Mouse (Mus musculus) MEL (cell line): ENCODE results near the gene Plbd2. TPM values are rescaled to one million over a fixed set of nuclear protein-coding genes. Genes with fewer than 3 reads are reported as not detected.

Experiments used
- DNase-seq: peaks from one replicate; pipeline ENCODE4 v3.0.0; 2011; ENCODE audit warnings: low read depth, low spot score
- H3K27ac ChIP-seq: 2 replicates; pipeline ENCODE4 v1.5.1; 2012; ENCODE audit warnings: low read depth, mild to moderate bottlenecking, control low read depth, low read length, moderate library complexity; ENCODE audit not compliant: control insufficient read depth
- H3K27me3 ChIP-seq, 2 experiments: fragments of 150-350 bp in 1 of 2; sonication (generic) in 1 of 2; 2 replicates each; pipeline ENCODE4 v1.6.1; 2012; ENCODE audit warnings: low read length in 2 of 2, mild to moderate bottlenecking in 2 of 2, improper control_type of control experiment in 1 of 2, moderate library complexity in 1 of 2; ENCODE audit not compliant: insufficient read depth in 2 of 2, control insufficient read depth in 1 of 2
- H3K36me3 ChIP-seq, 2 experiments: 2 replicates each; pipeline ENCODE4 v1.6.1; 2012 to 2014; ENCODE audit warnings: low read length in 2 of 2, improper control_type of control experiment in 1 of 2, inconsistent platforms in 1 of 2, mild to moderate bottlenecking in 1 of 2; ENCODE audit not compliant: insufficient read depth in 2 of 2, control insufficient read depth in 1 of 2
- H3K4me1 ChIP-seq, 2 experiments: fragments of 150-350 bp in 1 of 2; sonication (generic) in 1 of 2; 2 replicates each; pipeline ENCODE4 v1.6.1; 2012; ENCODE audit warnings: low read length in 2 of 2, improper control_type of control experiment in 1 of 2, mild to moderate bottlenecking in 1 of 2; ENCODE audit not compliant: insufficient read depth in 2 of 2, control insufficient read depth in 1 of 2
- H3K4me3 ChIP-seq, 2 experiments: fragments of 150-350 bp in 1 of 2; sonication (generic) in 1 of 2; 2 replicates each; pipeline ENCODE4 v1.5.1; 2012; ENCODE audit warnings: low read depth in 2 of 2, low read length in 2 of 2, mild to moderate bottlenecking in 2 of 2, moderate library complexity in 2 of 2, control low read depth in 1 of 2, improper control_type of control experiment in 1 of 2; ENCODE audit not compliant: control insufficient read depth in 1 of 2, insufficient read depth in 1 of 2
- H3K79me2 ChIP-seq: 2 replicates; pipeline ENCODE4 v1.6.1; 2012; ENCODE audit warnings: mild to moderate bottlenecking, low read length, moderate library complexity; ENCODE audit not compliant: control insufficient read depth, poor library complexity, insufficient read depth
- H3K9ac ChIP-seq: 2 replicates; pipeline ENCODE4 v1.6.1; 2012; ENCODE audit warnings: low read depth, mild to moderate bottlenecking, control low read depth, low read length, moderate library complexity; ENCODE audit not compliant: control insufficient read depth, poor library complexity, severe bottlenecking
- H3K9me3 ChIP-seq: fragments of 150-350 bp; sonication (generic); replicated peaks from 2 replicates; pipeline ENCODE4 v1.6.1; 2012; ENCODE audit warnings: mild to moderate bottlenecking, low read length, improper control_type of control experiment, moderate library complexity; ENCODE audit not compliant: insufficient read depth
- CHD1 ChIP-seq: IDR thresholded peaks from 2 replicates; pipeline ENCODE4 v1.6.1; 2012; ENCODE audit warnings: low read depth, mild to moderate bottlenecking, inconsistent platforms, low read length, improper control_type of control experiment
- CHD2 ChIP-seq: IDR thresholded peaks from 2 replicates; pipeline ENCODE4 v1.6.1; 2011; ENCODE audit warnings: low read length, improper control_type of control experiment
- CTCF ChIP-seq, 3 experiments: IDR thresholded peaks in 2 of 3; conservative IDR thresholded peaks in 1 of 3; 2 replicates each; pipeline ENCODE4 v1.5.1; 2011 to 2012; ENCODE audit warnings: low read length in 3 of 3, low read depth in 2 of 3, mild to moderate bottlenecking in 2 of 3, improper control_type of control experiment in 1 of 3, inconsistent platforms in 1 of 3, mixed read lengths in 1 of 3, moderate library complexity in 1 of 3; ENCODE audit not compliant: control insufficient read depth in 1 of 3, insufficient read depth in 1 of 3, poor library complexity in 1 of 3, severe bottlenecking in 1 of 3
- E2F4 ChIP-seq: IDR thresholded peaks from 2 replicates; pipeline ENCODE4 v1.6.1; 2011; ENCODE audit warnings: low read depth, low read length, improper control_type of control experiment, borderline replicate concordance
- ETS1 ChIP-seq: IDR thresholded peaks from 2 replicates; pipeline ENCODE4 v1.6.1; 2012; ENCODE audit warnings: low read depth, mild to moderate bottlenecking, inconsistent platforms, low read length, improper control_type of control experiment, moderate library complexity
- GABPA ChIP-seq: IDR thresholded peaks from 2 replicates; pipeline ENCODE4 v1.6.1; 2012; ENCODE audit warnings: low read depth, mild to moderate bottlenecking, inconsistent platforms, low read length, improper control_type of control experiment, moderate library complexity
- JUND ChIP-seq: IDR thresholded peaks from 2 replicates; pipeline ENCODE4 v1.6.1; 2011; ENCODE audit warnings: low read depth, mild to moderate bottlenecking, improper control_type of control experiment, low read length
- KAT2A ChIP-seq: conservative IDR thresholded peaks from 2 replicates; pipeline ENCODE4 v1.6.1; 2012; ENCODE audit warnings: low read depth, low read length, improper control_type of control experiment, inconsistent platforms
- MXI1 ChIP-seq: IDR thresholded peaks from 2 replicates; pipeline ENCODE4 v1.6.1; 2011; ENCODE audit warnings: mild to moderate bottlenecking, low read depth, low read length, improper control_type of control experiment
- NELFE ChIP-seq: IDR thresholded peaks from 2 replicates; pipeline ENCODE4 v1.6.1; 2011; ENCODE audit warnings: low read depth, low read length, improper control_type of control experiment
- NRF1 ChIP-seq: IDR thresholded peaks from 2 replicates; pipeline ENCODE4 v1.6.1; 2014; ENCODE audit warnings: low read depth, mild to moderate bottlenecking, inconsistent platforms, low read length, improper control_type of control experiment, moderate library complexity; ENCODE audit not compliant: poor library complexity, insufficient read depth, severe bottlenecking
- POLR2AphosphoS2 ChIP-seq: IDR thresholded peaks from 2 replicates; pipeline ENCODE4 v1.6.1; 2011; ENCODE audit warnings: low read length, improper control_type of control experiment
- RAD21 ChIP-seq: IDR thresholded peaks from 2 replicates; pipeline ENCODE4 v1.6.1; 2011; ENCODE audit warnings: mild to moderate bottlenecking, low read depth, low read length, improper control_type of control experiment
- SIN3A ChIP-seq: IDR thresholded peaks from 2 replicates; pipeline ENCODE4 v1.6.1; 2012; ENCODE audit warnings: low read length, improper control_type of control experiment, inconsistent platforms
- TAL1 ChIP-seq: IDR thresholded peaks from 2 replicates; pipeline ENCODE4 v1.6.1; 2012; ENCODE audit warnings: mild to moderate bottlenecking, inconsistent platforms, low read length, moderate library complexity, mixed read lengths
- TBP ChIP-seq: IDR thresholded peaks from 2 replicates; pipeline ENCODE4 v1.8.0; 2011; ENCODE audit warnings: low read depth, low read length, improper control_type of control experiment
- TCF12 ChIP-seq: IDR thresholded peaks from 2 replicates; pipeline ENCODE4 v1.6.1; 2014; ENCODE audit warnings: low read depth, mild to moderate bottlenecking, inconsistent platforms, low read length, improper control_type of control experiment, moderate library complexity
- UBTF ChIP-seq: IDR thresholded peaks from 2 replicates; pipeline ENCODE4 v1.6.1; 2012; ENCODE audit warnings: low read depth, mild to moderate bottlenecking, inconsistent platforms, low read length, improper control_type of control experiment, moderate library complexity, borderline replicate concordance; ENCODE audit not compliant: insufficient read depth
- USF2 ChIP-seq, 2 experiments: IDR thresholded peaks; 2 replicates each; pipeline ENCODE4 v1.6.1; 2011 to 2012; ENCODE audit warnings: improper control_type of control experiment in 2 of 2, low read length in 2 of 2, borderline replicate concordance in 1 of 2, inconsistent platforms in 1 of 2, low read depth in 1 of 2, mild to moderate bottlenecking in 1 of 2; ENCODE audit not compliant: insufficient read depth in 1 of 2
- ZC3H11A ChIP-seq: IDR thresholded peaks from 2 replicates; pipeline ENCODE4 v1.6.1; 2012; ENCODE audit warnings: low read depth, mild to moderate bottlenecking, inconsistent platforms, low read length, improper control_type of control experiment
- ZNF384 ChIP-seq: IDR thresholded peaks from 2 replicates; pipeline ENCODE4 v1.6.1; 2012; ENCODE audit warnings: low read depth, mild to moderate bottlenecking, inconsistent platforms, low read length, improper control_type of control experiment
- polyA plus RNA-seq, 2 experiments: library from polyadenylated mRNA; stranded (reverse) in 1 of 2; unstranded in 1 of 2; fragments of >175 nt in 1 of 2; fragments of >200 nt in 1 of 2; gene quantifications; 2 replicates each; pipeline versions ENCODE4 v1.2.1 to v1.2.4; 2012; ENCODE audit warnings: low replicate concordance in 2 of 2, low read depth in 1 of 2; ENCODE audit not compliant: insufficient read length in 2 of 2, insufficient read depth in 1 of 2, missing spikeins in 1 of 2
- total RNA-seq: library from RNA; depleted of rRNA; stranded (reverse); fragments of 300-350 nt; gene quantifications from 2 replicates; pipeline ENCODE4 v1.2.3, GENCODE M21; 2012

The Plbd2 gene
- total and polyA plus RNA-seq, 3 experiments, result 10.1 to 30.5 TPM; not detected in 1

DNA sequence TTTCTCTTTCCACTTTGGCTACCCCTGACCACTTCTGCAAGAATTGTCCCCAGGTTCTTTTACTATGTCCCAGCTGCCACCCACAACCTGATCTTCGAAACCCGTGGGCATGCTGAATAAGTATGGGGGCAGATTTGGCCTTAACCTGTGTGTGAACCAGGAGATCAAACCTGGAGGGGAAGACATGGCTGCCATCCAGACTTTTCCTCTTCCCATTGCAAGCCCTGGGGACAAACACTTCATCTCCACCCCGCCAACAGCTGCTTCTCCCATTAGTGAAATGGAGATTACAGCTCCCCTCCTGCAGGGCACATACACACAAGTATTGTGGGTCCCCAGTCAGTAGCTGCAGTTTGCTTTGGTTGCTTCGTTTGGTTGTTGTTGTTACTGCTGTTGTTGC lies 3.9 kb upstream of the Plbd2 start:
- TF ChIP-seq CHD1, result no peak
- no peak for TF ChIP-seq TAL1
- no peak for TF ChIP-seq TCF12
- TF ChIP-seq RAD21, result no peak
- no peak for TF ChIP-seq CHD2
- no peak for TF ChIP-seq NELFE
- TF ChIP-seq TBP, result no peak
- TF ChIP-seq MXI1, result no peak
- TF ChIP-seq CTCF (IDR thresholded peaks at IDR 0.05 in 2 of 3, conservative IDR thresholded peaks at IDR 0.05 in 1 of 3; ENCODE audit: control insufficient read depth in 1 of 3, insufficient read depth in 1 of 3, low read depth in 2 of 3, low read length in 3 of 3, poor library complexity in 1 of 3, severe bottlenecking in 1 of 3), result no peak
- no peak for TF ChIP-seq JUND
- no peak for TF ChIP-seq UBTF
- no peak for TF ChIP-seq SIN3A
- TF ChIP-seq ZNF384, result no peak
- no peak for TF ChIP-seq ETS1
- TF ChIP-seq NRF1, result no peak
- no peak for TF ChIP-seq POLR2AphosphoS2
- no peak for TF ChIP-seq KAT2A
- no peak for TF ChIP-seq USF2 (IDR thresholded peaks at IDR 0.05; ENCODE audit: borderline replicate concordance in 1 of 2, insufficient read depth in 1 of 2, low read depth in 1 of 2, low read length in 2 of 2)
- TF ChIP-seq E2F4, result no peak
- no peak for TF ChIP-seq GABPA
- no peak overlapping the region for H3K27ac ChIP-seq
- no peaks in the 10 kb centered on the region for H3K9me3 ChIP-seq
- H3K79me2 ChIP-seq, result peaks cover 10% of the 10 kb centered on the region
- H3K4me3 ChIP-seq, result no peak overlapping the region
- H3K4me1 ChIP-seq, result peaks cover 0 to 13% of the 10 kb centered on the region in 2 experiments
- peaks cover 0 to 5% of the 10 kb centered on the region in 2 experiments; a peak in 2 of 4 replicates for H3K36me3 ChIP-seq
- no peak for DNase-seq
- no peak overlapping the region for H3K9ac ChIP-seq
- no peaks in the 10 kb centered on the region for H3K27me3 ChIP-seq

DNA sequence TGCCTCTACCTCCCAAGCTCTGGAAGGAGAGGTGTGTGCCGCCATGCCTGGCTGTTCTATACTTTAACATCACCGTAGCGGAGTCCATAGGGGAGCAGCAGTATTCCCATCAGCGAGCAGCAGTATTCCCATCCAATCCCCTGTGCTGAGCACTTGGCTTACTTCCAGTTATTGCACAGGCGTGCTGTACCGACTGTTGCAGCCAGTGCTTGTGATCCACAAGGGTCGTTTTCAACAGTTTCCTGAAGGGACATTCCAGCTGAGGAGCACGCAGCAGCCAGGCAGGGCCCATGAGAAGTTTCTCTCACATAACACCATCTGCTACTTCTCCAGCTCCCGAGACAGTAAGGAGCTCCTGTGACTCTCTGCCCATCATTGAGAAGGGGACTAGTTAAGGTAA lies 3.1 kb upstream of the Plbd2 start:
- H3K79me2 ChIP-seq, result peaks cover 13% of the 10 kb centered on the region
- H3K9ac ChIP-seq, result no peak overlapping the region
- H3K4me3 ChIP-seq, result no peak overlapping the region
- H3K27ac ChIP-seq, result no peak overlapping the region
- no peaks in the 10 kb centered on the region for H3K27me3 ChIP-seq
- TF ChIP-seq USF2 (IDR thresholded peaks at IDR 0.05; ENCODE audit: borderline replicate concordance in 1 of 2, insufficient read depth in 1 of 2, low read depth in 1 of 2, low read length in 2 of 2), result no peak
- no peak for TF ChIP-seq ZC3H11A
- TF ChIP-seq E2F4, result no peak
- TF ChIP-seq CHD1, result no peak
- peaks cover 0 to 10% of the 10 kb centered on the region in 2 experiments for H3K4me1 ChIP-seq
- H3K9me3 ChIP-seq, result no peaks in the 10 kb centered on the region
- no peak for DNase-seq
- peaks cover 0 to 4% of the 10 kb centered on the region in 2 experiments; a peak in 1 of 4 replicates for H3K36me3 ChIP-seq
